Mouse (Mus musculus): Measurements from ENCODE around the gene Taf13.

DNA sequence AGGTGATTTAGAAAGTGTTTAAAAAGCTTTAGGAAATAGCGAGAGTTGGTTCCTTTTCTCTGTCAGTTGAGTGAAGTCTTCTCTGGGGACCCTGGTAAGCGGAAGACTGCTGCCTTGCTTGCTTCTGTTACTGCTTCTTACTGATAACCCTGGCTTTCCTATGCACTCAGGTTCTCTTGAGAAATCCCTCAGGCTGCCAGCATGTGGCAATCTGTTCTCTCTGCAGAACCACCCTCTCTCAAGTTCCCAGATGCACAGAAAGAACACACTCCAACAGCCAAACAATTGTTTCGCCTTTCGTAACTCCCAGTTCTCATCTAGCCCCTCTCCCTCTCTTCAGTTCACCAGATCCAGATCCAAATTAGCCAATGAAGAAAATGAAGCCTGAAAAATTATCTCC lies 13.6 kb upstream of the Taf13 start:
- TF ChIP-seq POLR2A (IDR thresholded peaks at IDR 0.05; ENCODE audit: borderline replicate concordance, control insufficient read depth, low read depth, low read length) = no peak
- TF ChIP-seq CTCF (IDR thresholded peaks at IDR 0.05; ENCODE audit: control insufficient read depth, insufficient read depth, low read length) = no peak

Data from bone marrow, adult 2 months (tissue).